Mouse (Mus musculus) right cerebral cortex, adult 2 months (tissue): ENCODE data around the gene Saxo1.

Experiments
- DNase-seq, 2 experiments: peaks; one replicate each; pipeline ENCODE4 v3.0.0; 2021 to 2022; ENCODE audit warnings: low spot score in 2 of 2

The Saxo1 gene

DNA sequence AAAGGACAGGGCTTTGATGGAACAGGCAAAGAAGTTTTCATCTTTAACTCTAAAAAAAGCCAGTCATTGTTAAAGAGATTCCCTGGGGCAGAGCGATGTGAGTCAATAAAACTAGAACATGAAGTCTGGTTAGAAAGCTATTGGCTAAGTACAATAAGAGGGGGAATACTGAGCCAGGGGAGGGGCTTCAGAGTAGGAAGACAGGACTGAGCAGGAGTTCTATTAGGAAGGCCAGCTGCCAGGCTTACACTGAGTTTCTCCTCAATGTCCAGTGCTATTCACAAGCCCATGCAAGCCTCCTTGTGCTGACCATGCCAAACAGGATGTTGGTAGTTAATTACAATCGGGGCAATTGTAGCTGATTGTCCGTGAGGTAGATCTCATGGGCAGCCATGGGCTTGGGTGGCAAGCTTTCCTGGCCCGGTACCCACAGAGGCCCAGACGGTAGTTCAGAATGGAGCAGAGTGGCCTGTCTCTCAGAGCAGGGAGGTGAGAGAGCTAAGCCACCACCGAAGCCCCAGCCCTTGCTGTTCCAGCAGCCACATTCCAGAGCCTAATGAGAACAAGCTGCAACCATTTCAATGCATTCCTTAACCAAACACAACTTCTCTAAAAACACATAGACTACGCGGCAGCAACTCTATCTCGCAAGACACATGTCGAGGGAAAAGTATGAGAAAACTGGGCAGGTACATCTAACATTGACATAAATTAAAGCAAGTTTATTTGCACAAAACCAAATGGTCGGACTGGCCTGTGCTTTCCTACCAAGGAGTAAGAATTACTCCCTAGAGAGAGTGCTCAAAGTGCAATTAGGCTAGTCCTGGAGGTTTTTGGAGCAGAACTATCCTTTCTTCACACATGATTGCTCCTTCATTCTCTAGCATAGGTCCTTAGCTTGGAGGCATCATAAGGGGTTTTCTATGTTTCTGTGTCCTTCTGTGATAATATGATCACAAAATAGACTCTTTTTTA lies 30.7 kb downstream of the Saxo1 start:
- DNase-seq: no peak

DNA sequence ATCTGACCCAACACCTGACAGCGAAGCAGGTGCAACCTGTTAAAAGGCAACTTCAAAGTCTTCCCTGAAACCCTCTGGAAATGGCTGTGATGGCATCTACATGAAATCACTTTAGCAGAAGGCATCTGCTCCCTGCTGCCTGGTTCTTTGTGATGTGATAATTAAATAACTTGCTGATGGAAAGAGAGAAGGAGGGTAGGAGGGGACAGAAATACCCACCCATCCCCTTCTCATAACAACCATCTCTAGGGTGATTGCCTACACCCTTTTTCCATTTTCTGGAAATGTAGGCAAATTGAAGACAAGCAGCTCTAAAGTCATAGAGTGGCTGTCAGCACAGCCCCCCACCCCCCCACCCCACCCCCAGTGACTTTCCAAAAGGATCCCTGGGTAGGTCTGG lies 33.6 kb downstream of the Saxo1 start:
- DNase-seq: peak in 1 of 2 experiments; percentile 11

GRCm38 (mm10) chr4:86523771-86524170 lies 34.4 kb downstream of the Saxo1 start:
- no peak for DNase-seq

GRCm38 (mm10) chr4:86520695-86521094 lies 37.4 kb downstream of the Saxo1 start:
- DNase-seq: no peak

DNA sequence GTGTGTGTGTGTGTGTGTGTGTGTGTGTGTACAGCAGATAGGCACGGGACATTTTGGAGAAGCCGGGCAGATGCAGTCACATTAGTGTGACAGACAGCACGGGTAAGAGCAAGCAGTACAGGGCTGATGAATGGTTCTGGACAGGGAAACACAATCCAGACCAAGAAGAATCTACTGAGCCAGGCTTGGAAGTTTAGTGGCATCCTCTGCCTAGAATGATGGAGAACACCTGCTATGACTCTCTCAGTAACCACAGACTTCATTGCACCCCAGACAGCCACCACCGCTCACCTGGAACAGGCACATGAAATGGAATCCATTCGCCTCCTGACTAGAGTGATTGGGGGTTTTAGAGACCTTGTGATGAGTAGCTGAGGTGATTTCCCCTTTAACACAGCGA lies 38.2 kb downstream of the Saxo1 start:
- DNase-seq: no peak

DNA sequence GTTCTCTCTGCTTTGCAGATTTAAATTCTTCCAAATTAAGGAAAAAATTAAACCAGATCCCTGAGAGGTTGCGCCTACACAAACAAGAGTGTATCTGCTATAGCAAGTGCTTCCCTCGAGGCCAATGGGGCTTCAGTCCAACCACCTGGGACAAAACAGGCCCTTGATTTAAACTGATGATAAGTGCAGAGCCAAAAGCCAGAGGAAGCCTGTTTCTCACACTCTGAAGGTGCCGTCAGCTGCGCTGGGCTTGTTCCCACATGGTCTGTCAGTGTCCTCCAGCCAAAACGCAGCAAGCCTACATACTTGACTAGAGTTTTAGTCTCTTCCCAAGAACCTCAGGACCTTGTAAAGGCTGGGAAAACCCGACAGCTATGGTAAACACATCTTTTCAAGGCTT lies 53.5 kb downstream of the Saxo1 start:
- DNase-seq: no peak

DNA sequence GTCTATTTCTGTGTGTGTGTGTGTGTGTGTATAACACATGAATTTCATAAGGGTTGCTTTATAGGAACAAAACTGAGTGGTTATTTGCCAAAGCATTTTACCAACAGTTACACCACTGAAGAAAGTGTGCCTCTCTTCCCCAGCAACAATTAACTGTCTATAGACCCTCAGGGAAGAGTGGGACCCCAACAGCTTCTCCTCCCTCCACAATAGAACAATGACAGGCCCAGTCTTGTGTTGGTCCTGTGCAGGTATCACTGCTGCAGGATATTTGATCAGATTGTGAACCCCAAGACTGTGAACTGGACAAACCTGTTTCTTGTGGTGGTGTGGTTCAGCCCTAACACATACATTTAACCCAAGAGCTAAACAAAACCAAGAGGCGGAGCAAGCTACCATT lies 58.6 kb downstream of the Saxo1 start:
- no peak for DNase-seq

- no peak for DNase-seq
Measured at GRCm38 (mm10) chr4:86498754-86499153, 59.4 kb downstream of the Saxo1 start.

DNA sequence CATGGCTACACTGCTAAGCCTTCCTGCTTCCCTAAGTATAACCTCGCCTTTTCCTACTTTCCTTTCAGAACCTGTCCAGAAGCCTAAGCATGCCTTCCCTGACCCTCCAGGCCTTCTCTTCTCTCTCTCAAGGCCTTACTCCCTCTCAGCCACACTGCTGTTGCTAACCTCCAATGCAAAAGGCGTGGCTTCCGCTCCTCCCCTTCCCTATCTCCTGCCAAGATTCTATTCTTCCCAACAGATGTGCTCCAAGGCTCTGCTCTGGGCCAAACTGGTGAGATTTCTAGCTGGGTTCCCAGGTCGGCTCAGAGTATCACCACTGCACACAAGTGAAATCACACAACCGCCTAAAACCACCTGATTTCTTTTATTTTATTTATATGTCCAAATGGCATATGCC lies 69.0 kb downstream of the Saxo1 start:
- no peak for DNase-seq

DNA sequence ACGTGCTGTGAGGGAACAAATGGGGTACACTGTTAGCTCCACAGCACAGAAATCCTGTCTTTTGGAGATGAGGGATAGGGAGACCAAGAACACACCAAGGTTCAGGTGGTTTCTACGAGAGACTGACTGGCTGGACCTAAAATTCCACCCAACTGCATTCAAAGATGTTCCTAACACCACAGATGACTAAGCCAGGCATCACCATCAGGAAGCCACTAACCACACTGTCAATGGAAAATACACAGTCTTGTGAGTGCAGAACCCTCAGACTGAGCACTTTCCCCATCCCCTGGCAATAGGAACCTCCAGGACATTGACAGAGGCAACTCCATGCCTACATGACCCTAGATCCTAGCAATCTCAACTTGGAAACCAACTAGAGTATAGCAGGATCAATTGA lies 71.2 kb downstream of the Saxo1 start:
- DNase-seq: no peak

DNA sequence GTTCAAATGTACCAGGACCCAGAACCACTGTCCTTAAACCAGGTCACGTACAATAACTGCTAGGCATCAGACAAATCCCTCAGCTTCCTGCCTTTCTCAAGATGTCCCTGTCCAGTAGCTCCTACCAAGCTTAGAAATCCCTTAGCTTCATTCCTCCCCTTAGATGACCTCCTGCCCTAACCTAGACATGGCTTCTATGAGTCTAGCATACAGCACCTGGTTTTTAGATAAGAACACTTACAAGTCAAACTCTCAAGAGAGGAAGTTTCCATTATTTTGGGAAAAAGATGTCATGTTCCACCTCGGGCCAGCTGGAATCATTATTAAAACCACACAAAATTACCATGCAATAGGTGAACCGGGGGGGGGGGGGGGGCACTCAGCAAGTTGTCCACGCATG lies 71.6 kb downstream of the Saxo1 start:
- no peak for DNase-seq

DNA sequence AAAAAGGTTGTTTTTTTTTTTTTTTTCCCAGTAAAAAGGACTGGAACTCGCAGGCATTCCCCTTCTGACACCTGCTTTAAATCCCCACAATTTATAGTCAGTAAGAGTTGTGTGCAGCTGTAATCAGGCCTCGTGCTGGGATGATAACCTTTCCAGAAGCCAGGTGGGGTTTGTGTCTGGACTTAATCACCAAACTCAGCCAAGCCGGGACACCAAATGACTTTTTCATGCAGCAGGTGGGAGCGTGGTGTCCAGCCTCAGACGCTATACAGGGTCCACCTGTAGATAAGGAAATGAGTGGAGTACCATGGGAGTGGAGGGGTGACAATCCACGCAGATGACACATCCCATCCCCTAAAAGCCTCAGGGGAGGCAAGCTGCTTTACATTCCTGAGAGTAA lies 73.1 kb downstream of the Saxo1 start:
- no peak for DNase-seq

- no peak for DNase-seq
Measured at GRCm38 (mm10) chr4:86483686-86484085, 74.4 kb downstream of the Saxo1 start.

- peak; percentile 62 to 69 for DNase-seq
Measured at GRCm38 (mm10) chr4:86483013-86483615, 75.0 kb downstream of the Saxo1 start.

DNA sequence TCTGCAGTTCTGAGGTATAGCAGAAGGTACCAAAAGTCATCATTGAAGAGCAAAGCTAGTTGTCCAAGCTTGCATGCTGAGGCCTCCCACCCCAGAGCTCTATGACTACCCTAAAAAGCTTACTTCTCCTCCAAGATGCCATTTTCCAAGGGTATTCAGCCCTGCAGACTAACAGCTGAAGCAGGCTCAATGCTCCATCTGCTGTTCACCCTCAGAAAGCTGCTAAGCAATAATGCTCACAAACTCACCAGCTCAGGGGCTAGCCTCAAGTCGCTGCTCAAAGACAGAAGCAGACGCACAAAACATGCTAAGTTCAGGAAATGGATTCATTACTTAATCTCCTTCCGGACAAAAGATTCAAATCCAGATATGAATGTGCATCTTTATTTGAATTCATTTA lies 77.2 kb downstream of the Saxo1 start:
- DNase-seq: peak; percentile 17 to 24

GRCm38 (mm10) chr4:86464808-86465207 lies 93.3 kb downstream of the Saxo1 start:
- DNase-seq: no peak

DNA sequence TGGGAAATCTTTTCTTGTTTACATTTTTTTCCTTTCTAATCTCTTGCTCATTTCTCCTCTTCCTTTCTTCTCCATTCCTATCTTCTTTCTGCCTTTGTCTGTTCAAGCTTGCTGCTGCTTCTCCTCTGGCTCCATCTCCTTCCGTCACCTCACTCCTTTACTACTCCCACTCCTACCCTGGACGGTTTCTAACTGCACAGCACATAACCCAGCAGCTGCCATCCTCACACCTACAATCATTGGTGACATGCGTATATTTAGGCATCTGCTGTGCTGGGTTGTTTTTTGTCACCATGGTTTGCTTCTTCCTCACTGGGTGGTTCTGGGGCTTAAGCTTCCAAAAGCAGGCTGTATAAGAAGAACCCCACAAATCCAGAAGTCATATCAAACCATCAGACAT lies 107.7 kb downstream of the Saxo1 start:
- peak; percentile 5 to 10 for DNase-seq

DNA sequence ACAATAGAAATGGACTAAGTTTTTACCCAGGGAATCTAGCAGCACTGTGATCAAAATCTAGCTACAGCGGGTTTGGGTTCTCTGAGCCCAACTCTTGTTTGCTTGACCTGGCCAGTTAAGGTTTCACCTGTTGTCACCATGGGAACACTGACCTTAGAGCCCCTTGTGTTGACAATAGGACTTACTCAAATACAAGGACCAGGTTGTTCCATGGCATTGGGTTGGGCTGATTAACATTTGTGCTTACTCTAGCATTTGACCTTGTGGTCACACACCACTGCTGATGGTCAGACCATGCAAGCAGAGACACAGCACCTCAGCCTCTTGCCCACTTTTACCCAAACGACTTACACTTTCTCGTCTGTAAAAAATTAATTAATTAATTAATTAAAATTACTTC lies 121.8 kb downstream of the Saxo1 start:
- DNase-seq: no peak

DNA sequence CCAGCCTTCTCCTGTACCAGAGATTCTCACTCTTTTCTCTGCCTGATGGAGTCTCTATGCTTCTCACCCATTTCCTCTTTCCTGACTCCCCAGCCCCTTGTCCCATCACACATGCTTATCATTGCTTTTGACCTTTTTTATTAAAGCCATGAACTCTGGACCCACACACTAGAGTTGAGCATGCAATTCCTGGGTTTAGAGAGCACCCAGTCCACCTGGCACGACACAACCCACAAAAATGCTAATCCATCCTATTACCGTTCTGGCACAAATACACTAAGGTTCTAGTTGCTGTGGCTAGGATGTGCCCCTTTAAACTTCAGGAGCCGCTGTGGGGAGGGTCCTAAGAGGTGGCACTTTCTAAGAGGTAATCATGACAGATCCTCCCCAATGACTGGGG lies 122.5 kb downstream of the Saxo1 start:
- no peak for DNase-seq

DNA sequence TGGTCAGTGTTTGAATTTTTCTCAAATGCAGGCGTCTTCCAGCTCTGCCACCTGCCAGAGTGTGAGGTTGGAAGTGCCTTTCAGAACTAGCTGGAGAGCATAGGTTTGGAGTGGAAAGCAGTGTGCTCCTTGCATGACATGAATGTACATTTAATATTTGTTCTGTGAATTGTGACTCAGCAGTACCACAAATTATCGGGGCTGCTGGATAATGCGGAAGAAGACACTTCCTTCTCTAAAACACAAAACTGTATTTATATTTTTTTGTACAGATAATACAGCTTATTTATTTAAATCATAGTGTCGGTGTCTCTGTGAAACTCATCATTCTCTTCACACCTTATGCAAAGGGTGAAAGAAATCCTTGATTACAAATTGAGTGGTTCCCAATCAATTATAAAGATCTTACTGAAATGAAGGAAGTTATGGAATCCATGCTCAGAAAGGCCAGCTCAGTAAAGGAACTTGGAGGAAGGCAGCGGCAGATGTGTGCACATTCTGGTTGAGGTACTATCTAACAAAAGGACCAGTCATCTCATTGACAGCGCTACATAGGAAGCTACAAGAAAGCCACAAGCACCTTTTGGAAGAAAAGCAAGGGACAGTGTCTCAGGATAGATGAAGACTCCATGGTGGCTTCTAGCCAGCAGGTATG lies 129.9 kb downstream of the Saxo1 start:
- no peak for DNase-seq

DNA sequence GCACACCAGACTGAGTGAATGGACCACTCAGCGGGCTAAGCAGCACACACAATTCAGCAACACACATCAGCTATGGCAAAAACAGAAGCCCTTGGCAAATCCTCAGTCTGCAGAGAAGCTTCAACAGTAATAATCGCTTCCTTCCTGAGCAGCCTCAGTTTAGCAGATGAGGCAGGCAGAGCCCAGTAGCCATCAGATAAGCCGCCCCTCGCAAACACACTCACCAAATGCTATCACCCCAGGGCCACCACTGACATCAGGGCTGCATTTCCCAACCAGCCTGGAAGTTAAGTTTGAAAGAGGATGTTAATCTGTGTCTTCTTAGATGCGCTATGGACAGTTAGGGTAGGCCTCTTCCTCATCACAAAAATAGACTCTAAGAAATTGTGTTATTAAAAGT lies 130.8 kb downstream of the Saxo1 start:
- DNase-seq: no peak

- no peak for DNase-seq
Measured at GRCm38 (mm10) chr4:86426549-86426948, 131.6 kb downstream of the Saxo1 start.

DNA sequence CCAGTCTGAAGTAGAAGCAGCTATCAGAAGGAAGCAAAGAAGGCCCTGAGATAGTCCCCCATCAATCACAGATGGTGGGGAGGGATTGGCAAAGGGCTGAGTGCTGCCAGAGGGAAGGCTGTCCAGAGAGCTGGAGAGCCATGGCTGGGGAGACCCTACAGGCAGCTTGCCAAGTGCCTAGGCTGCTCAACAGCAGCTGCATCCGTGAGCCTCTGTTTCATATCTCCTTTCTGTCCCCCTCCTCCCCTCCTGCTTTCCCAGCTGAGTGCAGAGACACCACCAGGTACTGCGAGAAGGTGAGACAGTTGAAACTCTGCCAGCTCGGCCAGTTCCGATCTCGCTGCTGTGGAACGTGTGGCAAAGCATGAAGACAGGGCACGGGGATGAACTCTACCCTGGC lies 132.5 kb downstream of the Saxo1 start:
- DNase-seq: no peak
